Mouse (Mus musculus) gastrocnemius, adult 18-20 months (tissue): ENCODE results near the gene Atp8b4. TPM values are rescaled to one million over a fixed set of nuclear protein-coding genes. Genes with fewer than 3 reads are reported as not detected.

ENCODE experiments used
- DNase-seq: peaks from one replicate; pipeline ENCODE4 v3.0.0; 2021; ENCODE audit warnings: low spot score
- total RNA-seq, 2 experiments: library from RNA; stranded (reverse); gene quantifications; 2 replicates each; pipeline ENCODE4 v1.2.3; 2021

Gene Atp8b4
- total RNA-seq, 2 experiments from 2014 or later: 0.11 to 0.17 TPM

DNA sequence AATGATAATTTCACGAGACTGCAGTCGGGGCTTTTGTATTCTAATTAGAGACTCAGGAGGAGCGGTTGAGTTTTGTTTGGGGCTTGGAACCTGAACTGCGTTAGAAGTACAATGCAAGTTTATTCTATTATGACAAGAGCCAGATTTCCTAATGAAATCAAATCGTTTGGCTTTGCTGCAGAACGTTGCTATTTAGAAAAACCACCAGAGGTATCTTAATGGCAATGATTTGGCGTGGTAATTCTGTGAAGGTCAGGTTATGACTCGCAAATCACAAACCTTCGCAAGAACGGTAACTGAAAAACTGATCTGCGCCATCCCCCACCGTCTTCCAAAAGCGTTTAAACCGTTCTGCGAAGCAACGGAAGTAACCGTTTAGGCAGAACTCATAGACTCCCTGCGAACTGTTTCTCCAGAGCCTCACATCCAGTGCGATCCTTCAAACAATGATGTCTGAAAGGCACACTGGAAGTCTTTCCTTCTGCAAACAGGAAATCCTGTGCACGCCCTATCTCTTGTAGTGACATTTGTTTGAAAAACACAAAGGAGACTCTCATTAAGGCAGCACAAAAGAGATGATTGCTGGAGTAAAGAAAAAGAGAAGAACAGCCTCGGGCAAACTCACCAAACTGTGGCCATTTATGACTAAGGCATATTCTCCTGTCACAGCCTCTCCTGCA lies 139.2 kb downstream of the Atp8b4 start:
- no peak for DNase-seq

DNA sequence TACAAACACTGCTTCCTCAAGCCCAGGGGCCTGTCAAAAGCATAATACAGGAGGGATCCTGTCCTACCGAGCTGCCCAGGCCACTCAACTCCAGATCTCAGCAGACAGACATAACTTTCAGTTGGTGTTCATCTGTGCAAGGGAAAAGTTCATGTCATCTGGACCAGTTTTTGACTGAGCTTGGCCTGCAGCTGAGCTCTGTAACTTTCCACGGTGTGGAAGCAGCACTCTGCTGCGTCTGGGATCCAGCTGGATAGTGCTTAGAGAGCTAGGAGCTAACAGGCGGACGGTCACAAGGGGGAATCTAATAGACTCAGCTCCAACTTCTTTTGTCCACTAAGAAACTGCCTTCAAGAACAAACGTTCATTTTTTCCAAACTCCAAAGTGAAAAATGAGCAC lies 139.8 kb downstream of the Atp8b4 start:
- peak; percentile 65 for DNase-seq

DNA sequence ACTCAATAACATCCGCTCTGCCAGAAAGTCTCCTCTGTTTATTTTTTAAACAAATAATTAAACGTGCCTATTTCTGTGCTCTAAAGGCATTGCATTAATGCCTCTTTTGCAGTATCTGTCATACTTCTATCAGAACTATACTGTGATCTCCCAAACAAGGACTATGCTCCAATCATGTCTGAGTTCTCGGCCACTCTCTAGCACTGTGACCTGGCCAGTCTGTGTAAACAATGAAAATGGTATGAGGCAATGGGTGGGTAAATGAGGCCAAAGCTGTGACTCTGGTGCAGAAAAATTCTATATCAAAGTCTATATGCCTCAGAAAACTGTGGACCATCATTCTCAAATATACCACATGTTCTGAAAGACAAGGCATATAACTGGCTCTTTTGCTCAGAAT lies 140.5 kb downstream of the Atp8b4 start:
- DNase-seq: no peak

DNA sequence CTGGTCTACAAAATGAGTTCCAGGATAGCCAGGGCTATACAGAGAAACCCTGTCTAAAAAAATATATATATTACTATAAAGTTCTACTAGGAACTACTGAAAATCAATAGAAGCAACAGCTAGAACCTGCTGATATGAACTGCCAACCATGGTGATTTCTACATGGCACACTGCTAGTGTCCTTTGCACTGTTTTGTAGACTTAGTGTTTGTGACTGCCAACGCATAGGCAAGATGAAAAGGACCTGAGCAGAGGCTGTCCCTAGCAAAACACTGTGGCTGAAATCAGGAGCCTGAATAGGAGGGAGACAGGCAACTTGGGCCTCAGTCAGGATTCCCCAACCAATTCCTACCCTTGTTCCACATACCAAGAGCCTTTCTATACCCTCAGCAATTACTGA lies 141.2 kb downstream of the Atp8b4 start:
- DNase-seq: no peak

DNA sequence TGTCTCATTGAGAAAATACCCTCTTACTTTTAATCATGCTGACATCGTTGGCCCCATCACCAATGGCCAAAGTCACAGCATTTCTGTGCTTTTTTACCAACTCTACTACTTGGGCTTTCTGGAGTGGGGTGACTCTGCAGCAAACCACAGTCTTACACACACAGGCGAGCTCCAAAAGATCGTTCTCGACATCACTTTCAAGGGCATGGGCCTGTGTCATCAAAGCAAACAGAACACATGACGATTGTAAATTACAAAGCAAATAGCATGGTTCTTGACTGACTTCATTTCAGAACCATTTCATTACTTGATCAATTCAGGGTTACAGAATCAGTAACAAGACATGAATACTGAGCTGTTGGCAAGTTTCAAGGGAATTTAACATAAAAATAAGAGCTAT lies 141.7 kb downstream of the Atp8b4 start:
- DNase-seq: no peak

- DNase-seq: no peak
Observed at GRCm38 (mm10) chr2:126355259-126355658, 145.2 kb downstream of the Atp8b4 start.

- no peak for DNase-seq
Observed at GRCm38 (mm10) chr2:126351811-126352210, 148.7 kb downstream of the Atp8b4 start.

GRCm38 (mm10) chr2:126343026-126343593 lies 157.4 kb downstream of the Atp8b4 start:
- no peak for DNase-seq

DNA sequence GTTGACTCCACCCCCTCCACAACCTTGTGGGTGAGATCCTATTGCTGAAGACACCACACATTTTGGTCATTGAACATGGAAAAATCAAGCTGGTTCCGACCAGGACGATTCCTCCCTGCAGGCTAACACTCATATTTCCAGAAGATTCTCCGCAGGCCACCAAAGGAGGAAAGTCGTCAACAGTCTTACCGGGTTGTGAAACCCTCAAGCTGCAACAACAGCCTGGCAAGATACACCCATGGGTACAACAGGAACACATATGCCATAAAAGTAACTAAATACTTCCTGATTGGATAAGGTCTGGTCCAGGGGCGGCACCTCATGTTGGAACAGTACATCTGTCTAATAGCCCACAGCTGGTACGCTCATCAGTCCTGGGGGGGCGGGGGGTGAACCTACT lies 159.0 kb downstream of the Atp8b4 start:
- no peak for DNase-seq

- no peak for DNase-seq
Observed at GRCm38 (mm10) chr2:126340201-126340600, 160.3 kb downstream of the Atp8b4 start.

DNA sequence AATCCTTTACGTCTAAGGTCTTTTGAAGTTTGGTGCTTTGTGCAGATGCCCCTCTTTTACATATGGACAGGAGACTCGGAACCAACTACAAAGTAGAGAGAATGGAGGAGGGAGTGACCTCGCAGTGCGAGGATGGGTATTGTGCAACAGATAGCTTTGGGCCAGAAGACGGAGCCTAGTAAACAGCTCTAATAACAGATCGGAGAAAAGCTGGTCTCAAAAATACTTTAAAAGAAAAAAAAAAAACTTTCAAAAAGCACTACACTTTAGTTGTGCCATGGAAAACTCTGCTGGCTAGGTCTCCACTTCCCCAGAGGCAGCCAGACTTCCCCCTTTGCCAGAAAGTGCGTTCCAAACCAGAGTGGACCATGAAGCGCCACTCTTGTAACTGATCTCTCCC lies 161.0 kb downstream of the Atp8b4 start:
- peak; percentile 55 for DNase-seq

DNA sequence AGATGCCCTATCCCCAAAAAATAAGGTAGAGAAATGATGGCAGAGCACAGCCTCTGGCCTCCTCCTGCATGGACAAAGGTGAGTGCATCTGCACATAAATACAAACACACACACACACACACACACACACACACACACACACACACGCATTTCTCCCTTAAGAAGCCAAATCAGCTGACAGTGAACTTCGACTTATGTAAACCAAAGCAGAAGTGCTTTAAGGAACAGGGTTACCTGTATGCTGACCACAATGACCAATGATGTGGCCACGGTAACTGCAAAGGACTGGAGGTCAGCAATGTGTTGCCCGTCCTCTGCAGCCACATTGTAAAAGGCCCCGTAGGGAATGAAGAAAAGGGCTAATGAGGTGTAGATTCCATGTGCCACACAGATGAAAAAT lies 163.3 kb downstream of the Atp8b4 start:
- no peak for DNase-seq

DNA sequence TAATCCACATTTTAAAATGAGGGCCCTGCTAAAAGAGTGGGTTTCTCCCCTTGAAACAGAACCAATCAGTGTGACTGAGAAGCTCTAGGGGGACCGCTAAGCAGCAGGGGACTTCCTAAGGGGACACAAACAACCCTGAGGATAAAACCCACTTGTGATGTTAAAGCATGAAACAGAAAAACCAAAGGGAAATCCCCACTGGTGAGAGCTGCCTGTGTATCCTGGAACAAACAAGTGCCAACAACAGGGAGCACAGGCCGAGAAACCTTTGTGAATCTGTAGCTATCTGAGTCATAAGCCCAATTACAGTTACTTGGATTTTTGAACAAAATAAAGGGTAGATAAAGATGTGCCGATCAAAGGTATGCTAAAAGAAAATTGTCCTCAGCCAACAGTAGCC lies 168.7 kb downstream of the Atp8b4 start:
- no peak for DNase-seq

- no peak for DNase-seq
Observed at GRCm38 (mm10) chr2:126323206-126323605, 177.3 kb downstream of the Atp8b4 start.

DNA sequence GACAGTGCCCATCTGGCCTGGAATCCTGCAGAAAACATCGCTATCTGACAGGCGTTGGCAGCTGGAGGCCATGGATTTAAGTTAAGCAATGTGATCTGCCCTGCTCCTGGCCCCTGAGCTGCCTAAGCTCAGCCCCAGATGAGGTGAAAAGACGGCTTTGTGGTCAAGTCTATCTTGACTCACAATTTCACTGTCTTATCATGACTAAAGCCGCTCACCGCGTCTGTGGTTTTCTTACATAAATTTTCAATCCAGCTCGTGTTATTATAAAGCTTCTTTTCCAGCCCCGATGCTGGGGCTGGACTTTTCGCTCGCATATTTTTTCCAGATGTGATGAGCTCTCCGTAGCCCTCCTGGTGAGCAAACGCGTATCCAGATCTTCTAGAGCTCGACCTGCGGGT lies 177.8 kb downstream of the Atp8b4 start:
- DNase-seq: no peak

DNA sequence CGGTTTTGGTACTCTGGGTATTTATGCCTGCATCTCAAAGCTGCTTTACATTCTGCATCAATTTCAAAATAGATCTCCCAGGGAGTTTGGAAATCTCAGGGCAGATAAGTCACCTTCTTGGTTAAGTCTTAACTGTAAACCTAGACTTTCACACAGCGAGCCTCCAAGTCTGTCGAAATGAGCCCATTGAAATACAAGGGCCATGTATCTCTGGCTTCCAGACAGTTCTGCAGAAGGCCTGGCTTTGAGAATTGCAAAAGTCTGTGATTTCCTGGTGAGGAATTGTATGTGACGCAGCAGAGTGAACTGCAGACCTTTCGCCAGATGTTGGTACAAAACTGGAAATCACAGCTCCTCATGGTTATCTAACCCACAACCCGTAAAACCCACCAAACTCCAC lies 182.4 kb downstream of the Atp8b4 start:
- no peak for DNase-seq

DNA sequence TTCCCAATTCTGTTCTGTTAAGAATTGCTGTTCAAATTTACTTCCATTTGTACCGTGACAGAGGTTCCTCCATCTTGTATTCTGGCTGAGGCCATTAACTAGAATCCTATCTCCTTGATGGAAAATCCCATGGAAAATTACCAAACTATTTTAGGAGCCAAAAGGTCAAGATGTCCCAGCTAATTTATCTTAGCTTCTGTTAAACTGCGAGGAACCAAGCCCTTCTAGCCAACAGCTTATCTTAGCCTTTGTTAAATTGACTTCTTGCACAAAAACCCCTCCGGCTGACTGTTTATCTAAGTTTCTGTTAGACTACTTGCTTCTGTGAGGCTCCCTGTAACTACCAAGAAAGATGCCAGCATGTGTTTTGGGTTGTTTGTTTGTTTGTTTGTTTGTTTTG lies 183.5 kb downstream of the Atp8b4 start:
- DNase-seq: no peak

- DNase-seq: no peak
Observed at GRCm38 (mm10) chr2:126316346-126316745, 184.1 kb downstream of the Atp8b4 start.

DNA sequence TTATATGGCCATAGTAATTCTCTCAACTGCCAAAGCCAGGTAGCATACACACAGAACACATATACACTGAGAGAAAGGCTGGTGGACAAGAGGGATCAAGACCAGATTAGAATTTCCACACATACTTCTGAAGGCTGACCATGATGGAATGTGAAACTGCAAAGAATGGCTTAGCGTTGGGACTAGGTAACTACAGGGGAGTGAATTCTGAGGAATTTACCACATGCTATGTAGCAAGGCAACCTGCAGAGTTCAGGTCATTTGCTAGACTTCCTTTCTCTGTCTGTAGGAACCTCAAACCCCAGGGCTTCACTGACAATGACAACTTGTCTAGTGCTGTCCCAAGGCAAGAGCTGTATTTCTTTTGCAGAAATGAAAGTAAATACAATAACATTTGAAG lies 189.4 kb downstream of the Atp8b4 start:
- no peak for DNase-seq

GRCm38 (mm10) chr2:126309994-126310393 lies 190.5 kb downstream of the Atp8b4 start:
- no peak for DNase-seq

- DNase-seq: no peak
Observed at GRCm38 (mm10) chr2:126304621-126305020, 195.9 kb downstream of the Atp8b4 start.

DNA sequence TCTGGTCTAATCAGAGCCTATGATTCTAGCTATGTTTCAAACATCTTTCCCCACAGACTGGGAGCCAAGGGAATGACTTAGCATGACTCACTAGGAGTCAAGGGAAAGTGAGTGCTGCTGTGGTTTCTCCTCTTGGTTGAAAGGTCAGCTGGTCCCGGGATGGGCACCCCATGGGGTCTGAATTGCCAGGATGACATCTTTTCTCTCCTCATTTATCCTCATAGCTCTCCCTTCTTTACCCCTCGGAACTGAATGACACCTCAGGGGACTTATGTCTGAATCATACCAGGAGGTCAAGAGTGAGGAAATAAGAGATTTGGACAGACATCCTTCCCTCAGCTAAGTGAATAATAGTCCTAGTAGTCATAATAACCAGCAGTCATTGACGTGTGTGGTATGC lies 197.2 kb downstream of the Atp8b4 start:
- no peak for DNase-seq

DNA sequence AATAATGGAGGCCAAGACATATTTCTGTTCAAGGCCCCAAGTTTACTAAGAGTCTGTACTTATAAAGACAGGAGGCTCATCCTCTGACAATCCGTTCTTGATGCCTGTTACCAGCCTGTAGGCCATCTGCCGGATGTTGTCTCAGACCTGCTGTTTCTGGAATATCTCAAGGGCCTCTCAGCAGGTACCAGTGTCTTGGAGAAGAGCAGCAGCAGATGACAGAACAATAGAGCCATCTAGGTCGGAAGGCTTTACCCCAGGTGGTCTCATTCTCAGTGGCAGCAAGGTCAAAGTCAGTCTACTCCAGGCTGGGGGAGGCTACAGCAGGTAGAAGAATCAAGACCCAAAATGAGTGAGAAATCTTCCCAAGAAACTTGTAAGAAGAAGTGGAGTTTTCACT lies 198.1 kb downstream of the Atp8b4 start:
- no peak for DNase-seq

DNA sequence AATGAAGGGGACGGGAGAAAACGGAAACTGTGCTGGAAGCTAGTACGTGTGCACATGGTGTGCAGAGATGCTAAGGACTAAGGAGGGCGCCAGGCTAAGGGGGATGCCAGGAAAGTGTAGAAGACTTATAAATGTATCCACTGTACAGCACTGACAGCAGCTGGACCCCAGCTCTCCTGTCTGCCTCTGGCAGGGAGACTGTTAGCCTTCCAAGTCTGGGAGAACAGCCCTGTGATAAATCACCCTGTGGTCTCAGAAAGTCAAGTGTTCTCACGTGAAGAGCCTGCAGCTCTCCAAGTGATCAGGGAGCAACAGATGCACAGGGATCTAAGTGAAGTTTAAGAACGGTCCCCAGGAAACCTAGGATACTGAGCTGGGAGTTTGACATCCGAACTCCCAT lies 209.8 kb downstream of the Atp8b4 start:
- DNase-seq: no peak
